Mouse (Mus musculus) kidney, adult 2 months (tissue): Measurements from ENCODE around the gene Thra.

Source experiments
- CTCF ChIP-seq: fragments of 200-500 bp; conservative IDR thresholded peaks from 2 replicates; pipeline ENCODE4 v1.5.1; 2011; ENCODE audit warnings: low read depth, mild to moderate bottlenecking, control low read depth, low read length, moderate library complexity, mixed read lengths; ENCODE audit not compliant: insufficient read depth, insufficient read length
- POLR2A ChIP-seq: fragments of 200-500 bp; IDR thresholded peaks from one replicate; pipeline ENCODE4 v1.6.1; 2011; ENCODE audit warnings: low read depth, low read length, control low read depth

- TF ChIP-seq CTCF (no peak), POLR2A (no peak)
Observed at GRCm38 (mm10) chr11:98751221-98751782, 10.9 kb downstream of the Thra start.
